Comparison of ENCODE assay signal across 20 mouse cellular contexts in the genomic region with DNA sequence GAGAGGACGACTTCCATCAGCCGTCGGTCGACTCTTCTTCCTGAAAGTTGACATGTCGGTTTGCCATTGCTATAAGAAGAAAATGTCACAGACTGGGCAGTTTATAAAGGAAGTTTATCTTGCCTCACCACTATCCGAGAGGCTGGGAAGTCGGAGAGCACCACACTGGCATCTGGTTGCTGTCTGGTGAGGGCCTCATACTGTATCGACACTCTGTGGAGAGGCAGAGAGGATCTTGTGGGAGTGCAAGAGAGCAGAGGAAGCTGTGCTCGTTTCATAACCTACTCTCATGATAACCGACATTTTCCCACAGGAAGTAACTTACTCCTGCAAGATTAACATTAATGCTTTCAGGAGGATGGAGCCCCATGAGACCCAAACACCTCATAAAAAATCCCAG. TPM values are rescaled to one million over a fixed set of nuclear protein-coding genes. Genes with fewer than 3 reads are reported as not detected.
DNase-seq lines count a peak whose midpoint lies in the region; ATAC-seq and TF ChIP-seq lines count a peak whose summit lies in the region.
"Had no signal": no experiment of that assay in that cellular context is flagged by ENCODE, and none has a peak within 500 bp of the region (broad histone marks: within the 10 kb centered on the region; RNA-seq: fewer than 3 reads in every experiment).

No protein-coding gene starts in this region.

- H3K4me3 ChIP-seq in stomach, embryonic 15.5 days (replicated peaks) = no peak overlapping the region
- no peak overlapping the region for H3K4me3 ChIP-seq in stomach, postnatal 0 days (ENCODE audit: low read depth, low read length)
- H3K4me3 ChIP-seq in liver, postnatal 0 days (ENCODE audit: low read depth, low read length) = no peak overlapping the region
- no peak overlapping the region for H3K4me3 ChIP-seq in forebrain, embryonic 10.5 days
- H3K4me3 ChIP-seq in forebrain, embryonic 15.5 days = no peak overlapping the region
- H3K4me3 ChIP-seq: embryonic facial prominence, embryonic 10.5 days; heart, embryonic 12.5 days; hindbrain, embryonic 12.5 days had no signal

- no peak for TF ChIP-seq EP300 in stomach, postnatal 0 days (optimal IDR thresholded peaks at IDR 0.05)
- no peak for TF ChIP-seq EP300 in liver, postnatal 0 days (IDR thresholded peaks at IDR 0.05; ENCODE audit: low read depth)

- DNase-seq in stomach, postnatal 0 days (ENCODE audit: low spot score) = no peak
- DNase-seq in liver, postnatal 0 days = no peak
- DNase-seq in forebrain, embryonic 10.5 days (ENCODE audit: extremely low spot score, low spot score) = no peak
- DNase-seq in adrenal gland, adult 8-10 months = no peak
- DNase-seq: adrenal gland, postnatal 10 days; B cell, adult 2 months; cerebellum, adult 18-20 months; cerebellum, adult 9-11 months; cerebellum, postnatal 36 days had no signal

- WGBS in stomach, embryonic 15.5 days = 60% methylated on average over 10 of the region's 10 CpGs
- 62% methylated on average over 10 of the region's 10 CpGs for WGBS in stomach, postnatal 0 days
- 28% methylated on average over 10 of the region's 10 CpGs for WGBS in liver, postnatal 0 days (ENCODE audit: insufficient replicate concordance)
- WGBS in forebrain, embryonic 10.5 days = 88% methylated on average over 10 of the region's 10 CpGs
- WGBS in forebrain, embryonic 15.5 days = 87% methylated on average over 10 of the region's 10 CpGs

- no peaks in the 10 kb centered on the region for H3K27me3 ChIP-seq in stomach, embryonic 15.5 days (replicated peaks)
- H3K27me3 ChIP-seq in stomach, postnatal 0 days (ENCODE audit: control insufficient read depth, insufficient read depth, low read length) = no peaks in the 10 kb centered on the region
- H3K27me3 ChIP-seq in liver, postnatal 0 days (ENCODE audit: insufficient read depth, low read length) = no peaks in the 10 kb centered on the region
- no peaks in the 10 kb centered on the region for H3K27me3 ChIP-seq in forebrain, embryonic 10.5 days (ENCODE audit: poor library complexity, severe bottlenecking)
- H3K27me3 ChIP-seq in forebrain, embryonic 15.5 days = no peaks in the 10 kb centered on the region
- H3K27me3 ChIP-seq: heart, embryonic 12.5 days; hindbrain, embryonic 12.5 days had no signal

- no peak overlapping the region for H3K4me2 ChIP-seq in stomach, embryonic 15.5 days
- no peak overlapping the region for H3K4me2 ChIP-seq in stomach, postnatal 0 days (replicated peaks; ENCODE audit: low read depth)
- H3K4me2 ChIP-seq in liver, postnatal 0 days (ENCODE audit: low read depth, low read length) = peak overlapping the region; percentile 38
- no peak overlapping the region for H3K4me2 ChIP-seq in forebrain, embryonic 15.5 days (replicated peaks)
- H3K4me2 ChIP-seq: heart, embryonic 12.5 days; hindbrain, embryonic 12.5 days had no signal

- H3K27ac ChIP-seq in stomach, embryonic 15.5 days = peak overlapping the region; percentile 21; the same call in 1 of the 2 replicates
- H3K27ac ChIP-seq in stomach, postnatal 0 days (replicated peaks) = no peak overlapping the region
- no peak overlapping the region for H3K27ac ChIP-seq in liver, postnatal 0 days (ENCODE audit: low read depth)
- H3K27ac ChIP-seq in forebrain, embryonic 10.5 days = no peak overlapping the region
- no peak overlapping the region for H3K27ac ChIP-seq in forebrain, embryonic 15.5 days (replicated peaks)
- H3K27ac ChIP-seq: embryonic facial prominence, embryonic 10.5 days; hindbrain, embryonic 12.5 days had no signal

- no peaks in the 10 kb centered on the region for H3K36me3 ChIP-seq in stomach, embryonic 15.5 days
- H3K36me3 ChIP-seq in stomach, postnatal 0 days (ENCODE audit: control insufficient read depth, insufficient read depth, low read length) = no peaks in the 10 kb centered on the region
- H3K36me3 ChIP-seq in liver, postnatal 0 days (replicated peaks; ENCODE audit: insufficient read depth, low read length) = no peaks in the 10 kb centered on the region
- H3K36me3 ChIP-seq in forebrain, embryonic 10.5 days (replicated peaks) = no peaks in the 10 kb centered on the region
- H3K36me3 ChIP-seq in forebrain, embryonic 15.5 days = no peaks in the 10 kb centered on the region
- H3K36me3 ChIP-seq: embryonic facial prominence, embryonic 10.5 days; G1E; heart, embryonic 12.5 days; hindbrain, embryonic 12.5 days had no signal

- ATAC-seq in stomach, embryonic 15.5 days (ENCODE audit: insufficient read depth, low FRiP score, low read depth) = no peak
- ATAC-seq in stomach, postnatal 0 days (ENCODE audit: low FRiP score, low TSS enrichment) = no peak
- ATAC-seq in granulocyte monocyte progenitor cell, adult 5-6 weeks (replicated peaks; ENCODE audit: poor library complexity, severe bottlenecking) = peak; percentile 73
- ATAC-seq in liver, postnatal 0 days = no peak
- peak; percentile 47; the same call in 1 of the 2 replicates for ATAC-seq in megakaryocyte-erythroid progenitor cell, adult 5-6 weeks (replicated peaks; ENCODE audit: low FRiP score, low TSS enrichment, poor library complexity, severe bottlenecking)
- ATAC-seq in forebrain, embryonic 15.5 days (replicated peaks) = no peak
- ATAC-seq: CD4-positive, CD25-positive, alpha-beta regulatory T cell, adult 4 months; forebrain, embryonic 14.5 days; hindbrain, embryonic 16.5 days had no signal

- H3K9ac ChIP-seq in stomach, embryonic 15.5 days = no peak overlapping the region
- H3K9ac ChIP-seq in stomach, postnatal 0 days (ENCODE audit: low read length) = no peak overlapping the region
- no peak overlapping the region for H3K9ac ChIP-seq in liver, postnatal 0 days (replicated peaks)
- H3K9ac ChIP-seq in forebrain, embryonic 15.5 days (replicated peaks) = no peak overlapping the region
- H3K9ac ChIP-seq: heart, embryonic 12.5 days; hindbrain, embryonic 12.5 days had no signal

- no peak for TF ChIP-seq CTCF in stomach, postnatal 0 days (IDR thresholded peaks at IDR 0.05; ENCODE audit: low read depth)
- no peak for TF ChIP-seq CTCF in liver, postnatal 0 days (IDR thresholded peaks at IDR 0.05; ENCODE audit: low read depth)

- peaks cover 6% of the 10 kb centered on the region; the same call in 1 of the 2 replicates for H3K4me1 ChIP-seq in stomach, embryonic 15.5 days
- 0 out of 2 replicates have a peak, but pooled peaks cover 3% of the 10 kb centered on the region for H3K4me1 ChIP-seq in stomach, postnatal 0 days (replicated peaks; ENCODE audit: control insufficient read depth, insufficient read depth)
- peaks cover 13% of the 10 kb centered on the region for H3K4me1 ChIP-seq in liver, postnatal 0 days (ENCODE audit: insufficient read depth)
- no peaks in the 10 kb centered on the region for H3K4me1 ChIP-seq in forebrain, embryonic 10.5 days
- no peaks in the 10 kb centered on the region for H3K4me1 ChIP-seq in forebrain, embryonic 15.5 days
- H3K4me1 ChIP-seq: hindbrain, embryonic 12.5 days had no signal

- H3K9me3 ChIP-seq in stomach, embryonic 15.5 days = no peaks in the 10 kb centered on the region
- no peaks in the 10 kb centered on the region for H3K9me3 ChIP-seq in stomach, postnatal 0 days (ENCODE audit: control insufficient read depth, low read length)
- H3K9me3 ChIP-seq in liver, postnatal 0 days (ENCODE audit: low read length) = no peaks in the 10 kb centered on the region
- H3K9me3 ChIP-seq in forebrain, embryonic 10.5 days = no peaks in the 10 kb centered on the region
- H3K9me3 ChIP-seq in forebrain, embryonic 15.5 days = no peaks in the 10 kb centered on the region
- H3K9me3 ChIP-seq: embryonic facial prominence, embryonic 10.5 days; G1E; heart, embryonic 12.5 days; hindbrain, embryonic 12.5 days had no signal

RNA-seq across cellular contexts. Expression of a gene that starts 7.9 kb away (rescaled TPM):
- 104 and 114 TPM in 2 replicates for polyA plus RNA-seq in stomach, embryonic 15.5 days (2015; fragmentation: Nextera tagmentation; extraction: Ambion mirVana)
- polyA plus RNA-seq in stomach, postnatal 0 days (2015; fragmentation: Nextera tagmentation; extraction: Ambion mirVana) = 101 TPM in 2 replicates
- total RNA-seq in granulocyte monocyte progenitor cell, adult 5-6 weeks (2014; fragmentation: Nextera tagmentation) = 86.8 and 97.6 TPM in 2 replicates
- 61.9 and 91.1 TPM in 2 replicates for total RNA-seq in granulocyte monocyte progenitor cell, adult 5-6 weeks (2017)
- polyA plus RNA-seq in liver, postnatal 0 days (2015; fragmentation: Nextera tagmentation; extraction: Ambion mirVana) = 20.0 and 22.9 TPM in 2 replicates
- total RNA-seq in megakaryocyte-erythroid progenitor cell, adult 5-6 weeks (2014; fragmentation: Nextera tagmentation) = 50.7 and 58.4 TPM in 2 replicates
- total RNA-seq in megakaryocyte-erythroid progenitor cell, adult 5-6 weeks (2017) = 32.7 and 49.9 TPM in 2 replicates
- polyA plus RNA-seq in forebrain, embryonic 10.5 days (2016; fragmentation: Nextera tagmentation; extraction: Ambion mirVana) = 43.9 and 45.6 TPM in 2 replicates
- 25.5 and 30.9 TPM in 2 replicates for polyA plus RNA-seq in forebrain, embryonic 15.5 days (2015; fragmentation: Nextera tagmentation; extraction: Ambion mirVana)
- total RNA-seq in adrenal gland, adult 8-10 months (2022) = 100 to 1,000 TPM in 3 of 4 experiments, 10 to 100 TPM in 1; 88.7 to 271 (median 175) TPM

Comparison
In these comparisons a context has a peak if more than half of its experiments do, and no peak if none do; other contexts are left out.
1. ATAC-seq: peak in granulocyte monocyte progenitor cell, adult 5-6 weeks (single experiment) and megakaryocyte-erythroid progenitor cell, adult 5-6 weeks (single experiment); none in stomach, embryonic 15.5 days (single experiment), stomach, postnatal 0 days (single experiment), liver, postnatal 0 days (single experiment) and forebrain, embryonic 15.5 days (single experiment).